In genomic region chr5:124485654-124486053, GRCm38 (mm10) we compare ENCODE assay signal across 32 mouse cellular contexts.
"Had no signal": no experiment of that assay in that cellular context is flagged by ENCODE, and none has a peak within 500 bp of the region (broad histone marks: within the 10 kb centered on the region; RNA-seq: fewer than 3 reads in every experiment).

No protein-coding gene starts in this region.

- H3K9ac ChIP-seq: limb, embryonic 12.5 days; limb, embryonic 13.5 days; limb, embryonic 15.5 days; liver, embryonic 12.5 days; liver, embryonic 13.5 days; liver, embryonic 14.5 days; liver, embryonic 15.5 days; liver, postnatal 0 days; lung, embryonic 14.5 days; lung, embryonic 15.5 days; midbrain, embryonic 12.5 days; midbrain, embryonic 13.5 days; midbrain, embryonic 15.5 days; neural tube, embryonic 12.5 days; neural tube, embryonic 13.5 days had no signal

- H3K9me3 ChIP-seq: limb, embryonic 10.5 days; limb, embryonic 12.5 days; limb, embryonic 13.5 days; limb, embryonic 15.5 days; liver, embryonic 12.5 days; liver, embryonic 13.5 days; liver, embryonic 15.5 days; lung, embryonic 15.5 days; megakaryocyte, embryonic 14.5 days; midbrain, embryonic 10.5 days; midbrain, embryonic 12.5 days; midbrain, embryonic 13.5 days; midbrain, embryonic 15.5 days; neural tube, embryonic 12.5 days; neural tube, embryonic 13.5 days had no signal

- ATAC-seq: liver, embryonic 12.5 days; liver, postnatal 0 days; lung, postnatal 0 days; midbrain, embryonic 13.5 days; midbrain, embryonic 15.5 days; midbrain, embryonic 16.5 days had no signal

- H3K36me3 ChIP-seq: midbrain, embryonic 15.5 days had no signal

- H3K27me3 ChIP-seq: limb, embryonic 12.5 days; limb, embryonic 13.5 days; limb, embryonic 15.5 days; liver, embryonic 12.5 days; liver, embryonic 13.5 days; liver, embryonic 15.5 days; lung, embryonic 15.5 days; megakaryocyte, embryonic 14.5 days; midbrain, embryonic 12.5 days; midbrain, embryonic 13.5 days; midbrain, embryonic 15.5 days; neural tube, embryonic 12.5 days; neural tube, embryonic 13.5 days had no signal

- DNase-seq: left cerebral cortex, postnatal 4 days; liver; liver, embryonic 13.5 days; liver, postnatal 0 days; lung, adult 18-20 months; lung, adult 2 months; lung, embryonic 14.5 days; lung, postnatal 10 days; lung, postnatal 14 days; lung, postnatal 36 days; lung, postnatal 4 days; midbrain, embryonic 14.5 days had no signal

- H3K4me3 ChIP-seq: limb, embryonic 10.5 days; limb, embryonic 12.5 days; limb, embryonic 13.5 days; limb, embryonic 15.5 days; liver, embryonic 12.5 days; liver, embryonic 13.5 days; liver, embryonic 15.5 days; lung, embryonic 15.5 days; megakaryocyte, embryonic 14.5 days; midbrain, embryonic 10.5 days; midbrain, embryonic 12.5 days; midbrain, embryonic 13.5 days; midbrain, embryonic 15.5 days; neural tube, embryonic 12.5 days; neural tube, embryonic 13.5 days had no signal

- H3K27ac ChIP-seq: limb, embryonic 10.5 days; limb, embryonic 12.5 days; limb, embryonic 13.5 days; limb, embryonic 15.5 days; liver, embryonic 13.5 days; liver, embryonic 14.5 days; liver, embryonic 15.5 days; lung, embryonic 15.5 days; macrophage; midbrain, embryonic 10.5 days; midbrain, embryonic 12.5 days; midbrain, embryonic 13.5 days; midbrain, embryonic 15.5 days; neural tube, embryonic 12.5 days; neural tube, embryonic 13.5 days had no signal

- H3K4me2 ChIP-seq: limb, embryonic 12.5 days; limb, embryonic 13.5 days; limb, embryonic 15.5 days; liver, embryonic 11.5 days; liver, embryonic 12.5 days; liver, embryonic 13.5 days; liver, embryonic 15.5 days; lung, embryonic 14.5 days; lung, embryonic 15.5 days; midbrain, embryonic 11.5 days; midbrain, embryonic 12.5 days; midbrain, embryonic 13.5 days; midbrain, embryonic 15.5 days; neural tube, embryonic 12.5 days; neural tube, embryonic 13.5 days had no signal
